Mouse (Mus musculus): ENCODE measurements around the gene Krtap2-4. TPM values are rescaled to one million over a fixed set of nuclear protein-coding genes. Genes with fewer than 3 reads are reported as not detected.

Krtap2-4 gene
- not detected in 4 replicates for total RNA-seq (2023; ENCODE audit: inconsistent age)

GRCm38 (mm10) chr11:99614796-99615363 is at the start of gene Krtap2-4:
Krtap2-4 (minus strand) TSS chr11:99614846.

GRCm38 (mm10) chr11:99658467-99659010 is 43.9 kb upstream of the Krtap2-4 start, which contains the start of gene Gm11563:
Gm11563 (minus strand) TSS chr11:99658960.

GRCm38 (mm10) chr11:99650136-99650535 is 35.5 kb upstream of the Krtap2-4 start, which contains the start of gene Gm11555:
Gm11555 (minus strand) TSS chr11:99650236.

GRCm38 (mm10) chr11:99643635-99644139 is 29.0 kb upstream of the Krtap2-4 start, which contains the start of gene Krtap4-7:
Krtap4-7 (minus strand) TSS chr11:99644089.

GRCm38 (mm10) chr11:99634653-99635134 is 20.0 kb upstream of the Krtap2-4 start, which contains the start of gene Krtap4-2:
Krtap4-2 (minus strand) TSS chr11:99635084.

GRCm38 (mm10) chr11:99628138-99628537 is 13.5 kb upstream of the Krtap2-4 start, which contains the start of gene Krtap4-1:
Krtap4-1 (minus strand) TSS chr11:99628238.

GRCm38 (mm10) chr11:99620335-99620734 is 5.7 kb upstream of the Krtap2-4 start, which contains the start of gene Gm11562:
Gm11562 (minus strand) TSS chr11:99620435.

GRCm38 (mm10) chr11:99610089-99610488 is 4.6 kb downstream of the Krtap2-4 start, which contains the start of gene Gm11937:
Gm11937 (minus strand) TSS chr11:99610189.

GRCm38 (mm10) chr11:99603208-99603607 is 11.4 kb downstream of the Krtap2-4 start, which contains the start of gene Gm11938:
Gm11938 (minus strand) TSS chr11:99603308.

GRCm38 (mm10) chr11:99597742-99598141 is 16.9 kb downstream of the Krtap2-4 start, which contains the start of gene Krtap9-3:
Krtap9-3 (minus strand) TSS chr11:99598105.

GRCm38 (mm10) chr11:99590981-99591380 is 23.7 kb downstream of the Krtap2-4 start, which contains the start of gene Krtap1-3:
Krtap1-3 (minus strand) TSS chr11:99591339.

GRCm38 (mm10) chr11:99583245-99583704 is 31.4 kb downstream of the Krtap2-4 start, which contains the start of gene Krtap1-4:
Krtap1-4 (minus strand) TSS chr11:99583654.

GRCm38 (mm10) chr11:99580636-99581035 is 34.0 kb downstream of the Krtap2-4 start, which contains the start of gene Krtap1-5:
Krtap1-5 (minus strand) TSS chr11:99581016.

GRCm38 (mm10) chr11:99566530-99566929 is 48.1 kb downstream of the Krtap2-4 start, which contains the start of gene Krtap3-1:
Krtap3-1 (minus strand) TSS chr11:99566630.

Other genes starting within 250 kb of the Krtap2-4 start
- gene Krt28, start 239.9 kb downstream of the Krtap2-4 start, total RNA-seq (2023; ENCODE audit: inconsistent age) = not detected in 4 replicates
- gene Krt10, start 225.5 kb downstream of the Krtap2-4 start, total RNA-seq (2023; ENCODE audit: inconsistent age) = 1.7 to 4.1 TPM (median 2.1 TPM) in 4 replicates
- not detected in 4 replicates for gene Krt12, start 192.6 kb downstream of the Krtap2-4 start, total RNA-seq (2023; ENCODE audit: inconsistent age)
- not detected in 4 replicates for gene Krt20, start 176.7 kb downstream of the Krtap2-4 start, total RNA-seq (2023; ENCODE audit: inconsistent age)
- not detected in 4 replicates for gene Krt23, start 121.7 kb downstream of the Krtap2-4 start, total RNA-seq (2023; ENCODE audit: inconsistent age)
- gene Krt39, start 93.5 kb downstream of the Krtap2-4 start, total RNA-seq (2023; ENCODE audit: inconsistent age) = not detected in 4 replicates
- not detected in 4 replicates for gene Krt40, start 71.7 kb downstream of the Krtap2-4 start, total RNA-seq (2023; ENCODE audit: inconsistent age)
- not detected in 4 replicates for gene Krtap3-3, start 64.0 kb downstream of the Krtap2-4 start, total RNA-seq (2023; ENCODE audit: inconsistent age)
- not detected in 4 replicates for gene Krtap3-2, start 58.0 kb downstream of the Krtap2-4 start, total RNA-seq (2023; ENCODE audit: inconsistent age)
- gene Gm11939, start 55.4 kb downstream of the Krtap2-4 start, total RNA-seq (2023; ENCODE audit: inconsistent age) = not detected in 4 replicates
- gene Krtap3-1, start 48.2 kb downstream of the Krtap2-4 start, total RNA-seq (2023; ENCODE audit: inconsistent age) = not detected in 4 replicates
- not detected in 4 replicates for gene Krtap1-5, start 33.8 kb downstream of the Krtap2-4 start, total RNA-seq (2023; ENCODE audit: inconsistent age)
- not detected in 4 replicates for gene Krtap1-4, start 31.2 kb downstream of the Krtap2-4 start, total RNA-seq (2023; ENCODE audit: inconsistent age)
- not detected in 4 replicates for gene Krtap1-3, start 23.5 kb downstream of the Krtap2-4 start, total RNA-seq (2023; ENCODE audit: inconsistent age)
- gene Krtap9-3, start 16.7 kb downstream of the Krtap2-4 start, total RNA-seq (2023; ENCODE audit: inconsistent age) = not detected in 4 replicates
- gene Gm11938, start 11.5 kb downstream of the Krtap2-4 start, total RNA-seq (2023; ENCODE audit: inconsistent age) = not detected in 4 replicates
- not detected in 4 replicates for gene Gm11937, start 4.7 kb downstream of the Krtap2-4 start, total RNA-seq (2023; ENCODE audit: inconsistent age)
- gene Gm11562, start 5.6 kb upstream of the Krtap2-4 start, total RNA-seq (2023; ENCODE audit: inconsistent age) = not detected in 4 replicates
- gene Krtap4-1, start 13.4 kb upstream of the Krtap2-4 start, total RNA-seq (2023; ENCODE audit: inconsistent age) = not detected in 4 replicates
- gene Krtap4-2, start 20.2 kb upstream of the Krtap2-4 start, total RNA-seq (2023; ENCODE audit: inconsistent age) = not detected in 4 replicates
- gene Krtap4-7, start 29.2 kb upstream of the Krtap2-4 start, total RNA-seq (2023; ENCODE audit: inconsistent age) = not detected in 4 replicates
- gene Gm11555, start 35.4 kb upstream of the Krtap2-4 start, total RNA-seq (2023; ENCODE audit: inconsistent age) = not detected in 4 replicates
- gene Gm11563, start 44.1 kb upstream of the Krtap2-4 start, total RNA-seq (2023; ENCODE audit: inconsistent age) = not detected in 4 replicates
- not detected in 4 replicates for gene Krtap4-6, start 51.1 kb upstream of the Krtap2-4 start, total RNA-seq (2023; ENCODE audit: inconsistent age)
- gene Gm14190, start 75.9 kb upstream of the Krtap2-4 start, total RNA-seq (2023; ENCODE audit: inconsistent age) = not detected in 4 replicates
- gene Gm14180, start 119.4 kb upstream of the Krtap2-4 start, total RNA-seq (2023; ENCODE audit: inconsistent age) = not detected in 4 replicates
- gene Gm11595, start 158.1 kb upstream of the Krtap2-4 start, total RNA-seq (2023; ENCODE audit: inconsistent age) = not detected in 4 replicates
- not detected in 4 replicates for gene Krtap4-8, start 165.9 kb upstream of the Krtap2-4 start, total RNA-seq (2023; ENCODE audit: inconsistent age)
- gene Krtap4-9, start 170.4 kb upstream of the Krtap2-4 start, total RNA-seq (2023; ENCODE audit: inconsistent age) = not detected in 4 replicates
- gene Gm11596, start 178.6 kb upstream of the Krtap2-4 start, total RNA-seq (2023; ENCODE audit: inconsistent age) = not detected in 4 replicates
- gene Gm11569, start 184.1 kb upstream of the Krtap2-4 start, total RNA-seq (2023; ENCODE audit: inconsistent age) = not detected in 4 replicates
- not detected in 4 replicates for gene Gm11554, start 189.6 kb upstream of the Krtap2-4 start, total RNA-seq (2023; ENCODE audit: inconsistent age)
- not detected in 4 replicates for gene Krtap4-13, start 195.0 kb upstream of the Krtap2-4 start, total RNA-seq (2023; ENCODE audit: inconsistent age)
- not detected in 4 replicates for gene Gm11564, start 200.8 kb upstream of the Krtap2-4 start, total RNA-seq (2023; ENCODE audit: inconsistent age)
- gene 2300003K06Rik, start 223.2 kb upstream of the Krtap2-4 start, total RNA-seq (2023; ENCODE audit: inconsistent age) = not detected in 4 replicates
- gene Krtap4-16, start 236.8 kb upstream of the Krtap2-4 start, total RNA-seq (2023; ENCODE audit: inconsistent age) = not detected in 4 replicates
- not detected in 4 replicates for gene Gm11568, start 243.1 kb upstream of the Krtap2-4 start, total RNA-seq (2023; ENCODE audit: inconsistent age)
- gene Gm11559, start 249.6 kb upstream of the Krtap2-4 start, total RNA-seq (2023; ENCODE audit: inconsistent age) = not detected in 4 replicates